Mouse (Mus musculus) liver, adult 2 months (tissue): ENCODE data around the gene Nans. TPM values are rescaled to one million over a fixed set of nuclear protein-coding genes. Genes with fewer than 3 reads are reported as not detected.
A peak's percentile ranks its signal among the peaks of the same experiment; 100 is the strongest.

Experiments used
- DNase-seq: peaks from one replicate; pipeline ENCODE4 v3.0.0-alpha.2; 2011; ENCODE audit warnings: low read depth, low spot score; ENCODE audit errors: extremely low read depth
- H3K27ac ChIP-seq: fragments of 200-500 bp; replicated peaks from 2 replicates; pipeline ENCODE4 v1.5.1; 2012; ENCODE audit warnings: low read depth, mild to moderate bottlenecking, control low read depth, inconsistent platforms, low read length; ENCODE audit not compliant: insufficient read depth
- H3K27me3 ChIP-seq: fragments of 200-500 bp; 2 replicates; pipeline ENCODE4 v1.6.1; 2012; ENCODE audit warnings: mild to moderate bottlenecking, moderate library complexity, low read length, inconsistent platforms; ENCODE audit not compliant: control insufficient read depth, insufficient read depth
- H3K36me3 ChIP-seq: fragments of 200-500 bp; 2 replicates; pipeline ENCODE4 v1.6.1; 2012; ENCODE audit warnings: low read length, inconsistent platforms; ENCODE audit not compliant: control insufficient read depth, insufficient read depth
- H3K4me1 ChIP-seq: fragments of 200-500 bp; 2 replicates; pipeline ENCODE4 v1.6.1; 2011; ENCODE audit warnings: low read length; ENCODE audit not compliant: control insufficient read depth, insufficient read depth
- H3K4me3 ChIP-seq: fragments of 200-500 bp; 2 replicates; pipeline ENCODE4 v1.5.1; 2011; ENCODE audit warnings: low read depth, mild to moderate bottlenecking, control low read depth, low read length, moderate library complexity; ENCODE audit not compliant: insufficient read depth
- H3K79me2 ChIP-seq: fragments of 200-500 bp; 2 replicates; pipeline ENCODE4 v1.6.1; 2012; ENCODE audit warnings: inconsistent platforms, mild to moderate bottlenecking, low read length, moderate library complexity; ENCODE audit not compliant: control insufficient read depth, insufficient read depth
- H3K9ac ChIP-seq: fragments of 200-500 bp; 2 replicates; pipeline ENCODE4 v1.6.1; 2012; ENCODE audit warnings: low read depth, mild to moderate bottlenecking, control low read depth, inconsistent platforms, low read length
- CTCF ChIP-seq: fragments of 200-500 bp; IDR thresholded peaks from 2 replicates; pipeline ENCODE4 v1.5.1; 2011; ENCODE audit warnings: low read depth, low read length, control low read depth
- POLR2A ChIP-seq: fragments of 200-500 bp; IDR thresholded peaks from 2 replicates; pipeline ENCODE4 v1.6.1; 2011; ENCODE audit warnings: low read length, control low read depth; ENCODE audit not compliant: insufficient read depth; ENCODE audit errors: extremely low read depth
- WGBS: fragments of 180-500 bp; shearing (Covaris S2); methylation state at CpG from one replicate; pipeline ENCODE4 v1.1.7; 2018; 5-methylcytosine and 5-hydroxymethylcytosine counted together
- polyA plus RNA-seq: library from polyadenylated mRNA; depleted of rRNA; stranded (reverse); fragments of >200 nt; gene quantifications from 2 replicates; pipeline ENCODE4 v1.2.3, GENCODE M21; 2012
- total RNA-seq: library from RNA; depleted of rRNA; stranded (reverse); fragments of >200 nt; gene quantifications from 2 replicates; pipeline ENCODE4 v1.2.3, GENCODE M21; 2014

Gene Nans
- total and polyA plus RNA-seq, 2 experiments: 11.5 to 14.3 TPM

GRCm38 (mm10) chr4:46535840-46536361 lies 46.9 kb downstream of the Nans start, which contains the start of gene Trim14:
Gene Trim14, minus strand, starts transcription at chr4:46536141.
- Histone ChIP-seq H3K9ac (peak within 1 kb of the TSS; percentile 92), H3K79me2 (no peaks in the 10 kb centered on the region; the same call in 1 of the 2 replicates), H3K4me3 (peak within 1 kb of the TSS; percentile 89), H3K27me3 (no peaks in the 10 kb centered on the region), H3K27ac (peak within 1 kb of the TSS; percentile 83), H3K36me3 (peaks cover 9% of the 10 kb centered on the region), H3K4me1 (peaks cover 18% of the 10 kb centered on the region)
- peak; percentile 68 for DNase-seq
- peak; percentile 74 for TF ChIP-seq CTCF
- peak; percentile 93 for TF ChIP-seq POLR2A
- under 1% methylated on average over 42 of the region's 46 CpGs for WGBS

- peak; percentile 80 for DNase-seq
- Histone ChIP-seq H3K4me3 (peak overlapping the region; percentile 44), H3K27ac (peak overlapping the region; percentile 97), H3K9ac (peak overlapping the region; percentile 67), H3K27me3 (no peaks in the 10 kb centered on the region), H3K36me3 (no peaks in the 10 kb centered on the region), H3K4me1 (peaks cover 11% of the 10 kb centered on the region; the same call in 1 of the 2 replicates), H3K79me2 (no peaks in the 10 kb centered on the region)
- TF ChIP-seq POLR2A: 0 out of 2 replicates have a peak, but pooled peaks have one; percentile 35
- no peak for TF ChIP-seq CTCF
- WGBS: 26% methylated on average over 9 of the region's 9 CpGs
Measured at GRCm38 (mm10) chr4:46539167-46539566, 50.1 kb downstream of the Nans start.

GRCm38 (mm10) chr4:46541707-46542106 lies 52.7 kb downstream of the Nans start:
- H3K27ac ChIP-seq: no peak overlapping the region
- no peak overlapping the region for H3K4me3 ChIP-seq
- DNase-seq: no peak
- H3K27me3 ChIP-seq: no peaks in the 10 kb centered on the region
- H3K4me1 ChIP-seq: peaks cover 8% of the 10 kb centered on the region; the same call in 1 of the 2 replicates
- no peak overlapping the region for H3K9ac ChIP-seq
- no peaks in the 10 kb centered on the region for H3K79me2 ChIP-seq
- TF ChIP-seq POLR2A (no peak), CTCF (no peak)
- H3K36me3 ChIP-seq: no peaks in the 10 kb centered on the region
- 79% methylated on average over 9 of the region's 9 CpGs for WGBS

- 90% methylated on average over 13 of the region's 13 CpGs for WGBS
- no peaks in the 10 kb centered on the region for H3K36me3 ChIP-seq
- TF ChIP-seq POLR2A (no peak), CTCF (no peak)
Measured at GRCm38 (mm10) chr4:46543366-46544050, 54.5 kb downstream of the Nans start.

GRCm38 (mm10) chr4:46544313-46544712 lies 55.3 kb downstream of the Nans start:
- Histone ChIP-seq H3K4me3 (no peak overlapping the region), H3K36me3 (no peaks in the 10 kb centered on the region), H3K79me2 (no peaks in the 10 kb centered on the region), H3K4me1 (peaks cover 3% of the 10 kb centered on the region; the same call in 1 of the 2 replicates), H3K27me3 (no peaks in the 10 kb centered on the region), H3K9ac (no peak overlapping the region), H3K27ac (no peak overlapping the region)
- TF ChIP-seq CTCF (peak; percentile 49), POLR2A (no peak)
- no peak for DNase-seq
- WGBS: 41% methylated on average over 1 of the region's 1 CpGs

More at GRCm38 (mm10) chr4:46543366-46544050, 54.5 kb downstream of the Nans start:
- Histone ChIP-seq H3K79me2 (no peaks in the 10 kb centered on the region), H3K27ac (no peak overlapping the region), H3K27me3 (no peaks in the 10 kb centered on the region), H3K4me3 (no peak overlapping the region), H3K4me1 (peaks cover 5% of the 10 kb centered on the region; the same call in 1 of the 2 replicates), H3K9ac (no peak overlapping the region)
- no peak for DNase-seq
